Mouse (Mus musculus) adipocyte (in vitro differentiated cells): ENCODE measurements around the gene Ccdc88c.

Experiments used
- DNase-seq: peaks from one replicate; pipeline ENCODE4 v3.0.0-alpha.2; 2016; ENCODE audit warnings: low spot score

Gene Ccdc88c

DNA sequence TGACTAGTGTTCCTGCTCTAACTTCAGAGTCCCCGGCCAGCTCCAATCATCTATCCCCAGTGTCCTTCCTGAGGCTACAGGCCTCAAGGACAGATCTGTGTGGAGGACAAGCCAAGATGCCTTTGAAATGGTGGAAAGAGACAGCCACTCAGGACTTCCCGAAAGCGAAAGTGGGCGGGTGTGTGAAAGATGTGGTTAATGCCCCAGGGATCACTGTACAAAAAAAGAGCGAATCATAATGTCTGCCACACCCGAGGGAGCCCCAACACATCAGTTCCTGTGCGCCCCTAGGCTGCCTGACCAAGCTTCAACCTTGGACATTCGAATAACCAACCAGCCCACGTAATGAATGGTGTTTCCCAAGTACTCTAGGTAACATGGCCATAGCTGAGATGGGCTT, 100.6 kb downstream of the Ccdc88c start:
- no peak for DNase-seq

DNA sequence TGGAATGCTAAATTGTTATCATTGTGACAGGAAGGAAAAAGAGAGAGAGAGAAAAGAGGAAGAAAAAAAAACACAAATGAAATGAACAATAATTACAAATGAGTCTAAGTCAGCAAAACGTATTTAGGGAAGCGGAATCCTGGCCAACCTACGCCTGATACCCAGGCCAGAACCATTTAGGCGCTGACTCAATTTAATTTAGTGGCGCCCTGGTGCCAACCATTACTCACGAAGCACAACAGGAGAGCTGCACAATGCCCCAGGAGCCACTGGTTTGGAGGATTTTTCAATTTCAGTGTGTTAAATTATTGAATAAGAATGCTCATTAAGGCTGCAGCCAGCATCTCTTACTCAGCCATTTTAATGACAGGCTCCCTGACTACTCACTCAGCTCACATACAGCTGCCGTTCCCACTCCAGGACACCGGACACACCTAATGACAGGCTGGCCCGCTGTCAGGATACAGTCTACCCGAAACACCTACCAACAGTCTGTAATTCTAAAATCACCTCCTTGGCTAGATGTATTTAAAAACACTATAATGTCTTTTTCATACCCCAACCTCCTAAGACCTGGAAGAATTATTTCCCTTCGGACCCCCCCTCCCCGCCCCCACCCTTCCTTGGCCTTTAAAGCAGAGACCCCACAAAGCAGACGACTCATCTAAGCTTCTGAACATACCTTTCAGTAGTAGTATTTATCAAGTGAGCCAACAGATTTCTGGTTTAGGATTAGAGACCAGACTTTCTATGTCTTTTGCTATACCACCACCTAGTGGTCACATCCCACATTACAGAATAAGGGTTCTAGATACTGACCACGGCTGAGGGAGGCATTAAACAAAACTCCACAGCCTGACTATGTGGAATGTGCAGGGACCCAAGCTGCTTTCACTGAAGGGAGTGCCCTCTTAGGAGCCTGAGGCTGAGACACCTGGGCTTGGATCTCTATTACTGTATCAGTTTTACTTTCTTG, 102.9 kb downstream of the Ccdc88c start:
- peak; percentile 83 for DNase-seq

DNA sequence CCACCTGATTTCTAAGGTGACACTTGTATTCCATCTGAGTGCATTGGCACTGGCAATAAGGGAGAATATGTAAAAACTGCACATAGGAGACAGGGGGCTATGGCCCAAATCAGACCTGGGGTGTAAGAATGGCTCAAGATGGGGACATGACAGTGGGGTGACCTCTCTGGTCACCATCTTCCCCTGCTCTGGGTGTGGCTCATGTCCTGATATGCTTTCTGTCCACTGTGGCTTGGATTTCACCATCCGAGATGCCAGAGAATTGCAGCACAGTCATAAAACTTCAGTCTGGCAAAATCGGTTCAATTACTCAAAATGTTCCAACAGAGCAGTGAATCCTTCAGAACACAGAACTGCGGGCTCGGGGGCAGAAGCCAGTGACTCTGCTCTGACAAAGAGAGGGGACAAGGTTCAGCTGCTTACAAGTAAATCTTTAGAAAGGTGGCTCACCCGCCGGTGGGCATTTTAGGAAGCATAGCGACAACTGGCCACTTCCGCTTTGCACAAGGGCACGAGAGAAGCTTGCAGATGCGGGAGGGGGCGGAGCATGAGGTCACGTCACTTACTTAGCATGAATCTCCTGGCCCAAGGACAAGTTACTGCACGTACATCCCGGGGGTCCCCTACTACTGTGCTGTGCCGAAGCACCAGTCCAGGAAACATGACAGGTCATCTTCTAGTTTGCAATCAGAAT, 104.1 kb downstream of the Ccdc88c start:
- peak; percentile 7 for DNase-seq

DNA sequence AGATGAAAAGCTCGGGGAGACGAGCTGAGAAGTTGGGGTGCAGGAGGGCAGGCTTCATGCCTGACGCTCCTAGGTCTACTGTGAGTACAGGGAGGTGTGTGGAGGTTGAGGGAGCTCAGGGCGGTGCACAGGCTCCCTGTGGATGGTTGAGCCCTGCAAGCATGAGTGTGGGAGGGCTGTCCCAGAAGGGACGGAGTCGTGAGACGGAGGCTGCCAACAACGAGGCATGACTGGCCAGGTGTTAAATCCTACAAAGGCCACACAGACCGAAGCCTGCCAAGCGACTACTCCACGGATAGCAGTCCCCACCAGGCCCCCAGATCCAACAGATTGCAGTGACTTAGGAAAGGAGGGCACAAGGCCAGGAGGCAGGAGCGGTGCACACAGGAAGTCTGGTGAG, 118.1 kb downstream of the Ccdc88c start:
- no peak for DNase-seq

DNA sequence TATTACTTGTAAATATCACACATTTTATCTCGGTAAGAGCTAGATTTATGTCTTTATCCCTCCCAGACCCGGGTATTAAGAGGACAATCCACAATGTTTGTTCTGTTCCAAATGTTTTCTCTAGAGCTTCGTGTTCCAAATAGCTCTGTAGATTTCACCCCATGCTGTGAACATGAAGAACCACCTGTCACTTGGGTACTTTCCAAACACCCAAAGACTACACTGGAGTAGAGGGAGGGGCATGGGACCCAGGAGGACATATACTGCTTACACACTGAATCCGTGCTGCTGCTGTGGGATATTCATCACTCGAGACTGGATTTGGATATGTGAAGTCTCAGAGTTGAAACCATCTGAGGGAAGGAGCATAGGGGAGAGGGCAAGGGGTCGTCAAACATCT, 119.1 kb downstream of the Ccdc88c start:
- no peak for DNase-seq

DNA sequence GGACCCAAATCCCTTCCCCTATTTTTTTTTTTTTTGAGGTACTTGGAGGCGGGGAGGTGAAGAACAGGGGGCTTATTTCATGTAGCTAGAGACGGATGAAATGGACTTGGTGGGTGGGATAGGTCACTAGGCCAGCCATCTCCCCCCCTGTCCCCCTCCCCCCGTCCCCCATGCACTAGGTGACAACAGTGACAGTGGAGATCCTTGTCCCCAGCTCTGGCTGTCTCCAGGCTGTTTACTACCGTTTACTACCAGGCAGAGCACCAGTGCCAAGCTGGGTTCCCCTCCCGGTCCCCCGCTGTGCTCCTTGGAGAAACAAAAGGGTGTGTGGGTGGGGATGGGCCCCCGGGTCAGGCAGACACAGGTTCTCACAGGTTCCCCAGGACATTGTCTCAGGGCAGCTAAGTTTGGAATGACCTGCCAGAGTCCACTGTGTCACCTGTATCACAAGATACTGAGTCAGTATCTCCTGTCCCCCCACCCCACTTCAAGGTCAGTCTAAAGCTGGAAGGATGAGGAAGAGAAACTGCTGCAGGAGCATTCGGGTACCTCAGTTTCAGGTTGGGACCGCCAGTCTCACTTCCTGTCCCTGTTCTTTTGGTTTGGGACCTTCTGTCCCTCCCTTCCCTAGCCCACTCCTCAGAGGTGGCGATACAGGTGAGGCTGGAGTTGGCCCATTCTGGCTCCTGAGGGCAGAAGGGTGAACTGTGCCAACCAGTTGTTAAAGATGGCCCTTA, 120.4 kb downstream of the Ccdc88c start:
- DNase-seq, result no peak

DNA sequence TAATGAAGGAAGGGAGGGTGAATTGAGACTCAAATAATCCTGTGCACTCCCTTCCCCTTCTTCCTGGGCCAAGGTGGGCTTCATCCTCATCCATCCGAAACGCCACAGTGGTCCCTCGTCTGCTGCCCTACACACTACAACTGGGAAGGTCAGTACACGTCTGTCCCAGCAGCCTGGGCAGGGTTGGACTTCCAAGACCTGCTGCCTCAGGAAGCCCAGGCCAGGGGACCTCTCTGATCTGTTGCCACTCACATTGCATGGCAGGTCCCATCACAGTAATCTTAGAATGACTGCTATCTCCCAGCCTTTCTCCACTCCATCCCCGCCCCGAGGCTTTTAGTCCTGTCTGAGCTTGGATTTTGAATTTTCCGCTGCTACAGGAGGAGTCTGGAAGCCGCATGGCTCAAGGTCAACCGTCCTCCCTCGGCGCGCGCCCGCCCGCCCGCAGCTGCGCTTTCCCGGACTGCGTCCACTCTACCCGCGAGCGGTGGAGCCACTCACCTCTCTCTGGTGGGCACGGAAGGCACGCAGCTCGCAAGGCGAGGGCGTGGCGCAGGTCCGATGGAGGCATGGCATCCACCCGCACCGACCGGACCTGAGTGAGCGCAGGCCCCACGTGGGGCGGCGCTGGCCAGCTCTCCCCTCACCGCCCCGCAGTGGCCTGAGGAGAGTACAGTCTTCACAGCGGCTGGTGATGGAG, 121.1 kb downstream of the Ccdc88c start, which contains the start of gene Gpr68:
Gpr68 (minus strand) TSS at position 601 of the 700 bp plus-strand sequence.
- no peak for DNase-seq

DNA sequence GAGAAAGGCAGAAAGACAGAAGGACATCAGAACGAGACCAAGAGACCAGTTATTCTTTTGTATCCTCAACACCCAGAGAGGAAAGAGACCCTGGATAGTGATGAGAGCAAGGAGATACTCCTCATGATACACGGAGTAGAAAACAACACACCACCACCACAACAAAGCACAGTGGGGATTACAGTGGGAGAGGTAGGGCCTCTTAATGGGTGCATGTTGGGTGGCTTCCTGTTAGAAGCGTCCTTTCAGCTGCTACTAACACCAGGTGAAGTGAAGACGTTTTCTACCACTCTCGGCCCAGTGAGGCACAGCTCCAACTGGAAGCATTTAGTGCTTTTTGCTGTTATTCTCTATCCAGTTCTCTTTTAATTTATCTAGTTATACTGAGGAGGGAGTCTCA, 122.0 kb downstream of the Ccdc88c start:
- no peak for DNase-seq

DNA sequence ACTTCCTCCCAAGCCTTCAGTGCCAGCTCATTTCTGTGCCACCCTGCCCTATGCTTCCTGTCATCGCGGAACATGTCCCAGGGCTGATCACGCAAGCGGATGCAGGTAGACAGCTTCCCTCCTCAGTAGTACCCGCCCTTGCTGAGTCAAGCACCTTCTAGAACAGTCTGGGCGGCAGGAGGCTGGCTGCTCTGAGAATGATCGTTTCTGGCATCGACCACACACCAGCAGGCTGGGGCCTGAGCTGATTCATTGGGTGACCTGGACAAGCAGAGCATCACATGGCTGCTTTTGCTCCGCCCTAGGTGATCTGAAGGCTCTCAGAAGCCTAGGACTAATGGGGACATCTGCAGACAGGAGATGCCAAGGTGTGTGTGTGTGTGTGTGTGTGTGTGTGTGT, 125.1 kb downstream of the Ccdc88c start:
- DNase-seq, result no peak

DNA sequence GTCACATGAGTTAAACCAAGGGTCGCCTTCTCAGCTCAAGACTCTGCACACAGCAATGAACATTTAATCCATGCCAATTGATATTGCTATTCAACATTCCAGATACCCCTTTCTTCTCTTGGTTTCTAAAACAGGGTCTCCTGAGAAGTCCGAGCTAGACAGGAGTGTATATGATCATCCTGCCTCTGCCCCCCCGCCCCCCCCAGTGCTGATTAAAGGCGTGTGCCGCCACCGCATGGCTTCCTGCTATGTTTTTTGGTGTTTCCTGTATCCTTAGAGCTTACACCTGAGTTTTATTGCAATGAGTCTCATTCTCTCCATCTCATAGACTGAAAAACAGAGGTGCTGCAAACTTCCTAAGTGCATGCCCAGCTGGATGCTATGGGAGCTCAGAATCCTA, 127.5 kb downstream of the Ccdc88c start:
- DNase-seq, result no peak

DNA sequence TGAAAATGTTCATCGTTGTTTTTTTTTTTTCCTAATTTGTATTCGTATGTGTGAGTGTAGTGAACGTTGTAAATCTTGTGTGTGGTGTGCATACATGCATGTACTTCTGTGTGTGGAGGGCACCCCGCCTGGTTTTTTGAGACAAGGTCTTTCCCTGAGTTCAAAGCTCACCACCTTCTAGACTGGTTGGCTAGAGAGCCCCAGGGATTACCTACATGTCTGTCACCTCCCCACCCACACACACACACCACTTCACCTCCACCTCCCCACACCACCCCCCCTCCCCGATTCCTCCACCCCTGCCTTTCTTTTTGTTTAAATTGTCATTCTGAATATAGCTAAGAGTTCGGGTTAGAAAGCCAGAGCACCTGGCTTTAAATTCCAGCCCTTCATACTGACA, 128.0 kb downstream of the Ccdc88c start:
- DNase-seq, result no peak

DNA sequence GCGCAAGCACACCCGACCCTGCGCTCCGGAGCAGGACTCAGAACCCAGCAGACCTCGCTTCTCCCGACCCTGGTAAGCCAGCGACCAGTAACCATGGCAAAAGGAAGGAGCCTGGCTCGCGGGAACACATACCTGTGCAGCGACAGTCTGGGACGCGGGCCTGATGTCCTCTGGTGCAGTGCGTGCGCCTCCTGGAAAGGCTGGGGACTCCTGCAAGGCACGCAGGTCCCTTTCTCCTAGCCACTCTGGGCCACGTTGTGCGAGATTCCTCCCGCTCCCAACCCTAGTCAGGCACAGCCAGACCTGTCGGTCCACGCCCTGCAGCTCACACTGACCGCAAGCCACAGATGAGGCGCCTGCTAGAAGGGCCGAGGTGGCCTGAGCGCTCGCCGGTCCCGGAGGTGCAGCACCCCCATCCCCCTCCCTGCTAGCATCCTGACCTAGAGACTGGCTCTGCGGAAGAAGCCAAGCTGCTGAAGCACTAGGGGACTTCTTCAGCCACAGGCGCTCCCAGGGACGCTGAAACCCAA, 129.7 kb downstream of the Ccdc88c start:
- no peak for DNase-seq

DNA sequence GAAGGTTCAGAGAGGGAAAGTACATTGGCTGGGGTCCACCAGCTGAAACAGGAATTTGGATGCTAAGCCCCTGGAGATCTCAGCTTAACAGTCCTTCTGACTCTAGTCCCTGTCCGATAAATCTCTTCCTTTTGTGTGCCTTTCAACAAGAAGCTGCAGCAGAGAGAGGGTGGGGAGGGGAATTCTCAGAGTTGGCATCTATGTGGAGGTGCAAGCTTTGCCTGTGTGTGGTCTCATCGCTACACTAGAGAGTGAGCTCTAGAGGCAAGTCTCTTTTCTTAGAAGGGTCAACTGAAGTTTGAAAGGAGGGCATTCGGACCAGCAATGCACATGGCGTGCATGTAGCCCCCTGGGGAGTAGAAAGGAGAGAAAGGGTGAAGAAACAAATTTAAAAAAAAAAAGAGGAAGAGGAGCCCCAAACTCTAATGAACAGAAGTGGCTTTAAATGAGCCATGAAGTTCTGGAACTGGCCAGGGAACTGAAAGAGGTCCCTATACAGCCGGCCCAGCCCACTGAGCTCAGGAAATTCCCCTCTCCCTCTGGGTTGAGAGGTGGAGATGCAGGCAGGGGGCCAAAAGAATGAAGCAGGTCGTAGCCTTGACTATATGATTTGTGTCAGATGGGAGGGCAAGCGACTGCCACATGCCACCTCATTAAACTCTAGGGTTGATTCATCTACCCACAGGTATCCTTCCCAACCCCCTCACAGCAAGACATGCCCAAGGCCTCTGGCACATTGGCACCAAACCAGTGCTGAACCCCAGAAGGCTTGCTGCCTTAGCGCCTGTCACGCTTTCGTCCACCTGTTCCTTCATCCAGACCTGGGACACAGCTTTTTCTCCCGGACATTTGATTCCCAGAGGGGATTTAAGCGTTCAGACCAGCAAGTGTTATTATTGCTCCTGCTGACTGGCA, 130.9 kb downstream of the Ccdc88c start:
- no peak for DNase-seq

DNA sequence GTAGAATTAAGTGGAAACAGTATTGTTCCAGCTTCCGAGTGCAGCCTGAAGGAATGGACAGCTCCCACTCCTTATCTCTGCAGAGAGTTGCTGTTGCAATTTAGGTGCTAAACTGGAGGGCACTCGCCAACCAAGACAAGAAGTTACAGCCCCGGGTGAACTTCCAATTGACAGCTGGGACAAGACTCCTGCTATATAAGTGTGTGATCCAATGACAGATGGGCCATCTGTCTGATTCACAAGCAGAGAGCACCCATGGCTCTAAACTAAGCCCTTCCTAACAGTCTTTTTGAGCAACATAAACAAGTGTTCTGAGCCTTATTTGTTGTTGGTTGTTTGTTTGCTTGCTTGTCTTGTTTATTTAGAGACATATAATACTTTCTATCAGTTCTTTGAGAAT, 132.2 kb downstream of the Ccdc88c start:
- peak; percentile 4 for DNase-seq

DNA sequence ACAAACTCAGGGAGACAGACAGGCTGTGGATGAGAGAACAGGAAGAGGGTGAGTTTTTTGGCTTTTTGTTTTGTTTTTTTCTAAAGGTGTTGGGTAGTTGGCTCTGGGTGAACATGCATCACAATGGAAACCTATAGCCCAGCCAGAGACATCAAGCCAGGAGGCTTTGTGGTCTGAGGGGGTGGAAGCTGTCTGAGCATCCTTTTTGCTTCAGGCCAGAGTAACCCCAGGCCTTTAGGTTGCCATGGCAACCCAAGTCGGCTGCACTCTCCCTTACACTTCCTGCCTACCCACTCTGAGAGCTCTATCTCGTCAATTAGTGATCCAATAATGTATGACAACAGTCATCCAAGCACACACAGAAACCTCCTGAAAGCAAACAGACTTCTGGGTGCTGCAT, 133.4 kb downstream of the Ccdc88c start:
- DNase-seq, result no peak

DNA sequence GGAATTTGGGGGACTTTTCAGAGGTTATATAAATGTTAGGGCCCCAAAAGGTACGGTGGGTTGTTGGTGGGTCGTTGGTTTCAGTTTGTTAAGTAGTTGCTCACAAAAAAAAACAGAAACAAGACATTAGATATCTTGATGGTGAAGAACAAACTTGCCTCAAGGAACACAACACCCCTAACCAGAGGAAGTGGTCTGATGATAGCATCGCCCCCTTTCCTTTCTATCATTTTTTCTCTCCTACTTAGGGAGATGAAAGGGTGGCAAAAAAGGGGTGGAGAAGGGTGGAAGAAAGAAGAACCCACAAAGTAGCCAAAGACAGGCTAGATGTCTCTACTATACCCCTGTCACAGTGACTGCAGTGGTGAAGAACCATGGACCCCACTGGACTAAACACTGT, 138.3 kb downstream of the Ccdc88c start:
- DNase-seq, result no peak

DNA sequence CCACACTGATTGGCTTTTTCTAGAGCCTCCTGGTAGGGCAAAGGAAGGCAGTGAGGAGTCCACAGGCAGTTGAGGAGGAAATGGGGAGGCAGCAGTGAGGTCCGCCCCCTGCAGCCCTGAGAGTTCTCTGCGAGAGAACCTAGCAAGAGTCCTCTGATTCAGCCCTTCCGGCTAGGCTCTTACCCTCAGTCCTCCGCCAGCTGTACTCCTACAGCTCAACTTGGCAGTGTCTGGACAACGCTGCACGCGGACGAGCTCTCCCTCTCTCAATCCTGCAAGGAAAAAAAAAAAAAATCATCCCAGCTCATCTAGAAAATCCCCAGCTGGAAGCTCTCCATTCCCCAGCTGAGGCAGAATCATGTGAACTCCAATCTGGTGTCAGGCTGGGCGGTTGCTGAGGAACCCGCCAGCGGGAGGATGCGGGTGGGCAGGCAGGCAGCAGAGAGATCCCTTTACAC, 141.0 kb downstream of the Ccdc88c start:
- no peak for DNase-seq

DNA sequence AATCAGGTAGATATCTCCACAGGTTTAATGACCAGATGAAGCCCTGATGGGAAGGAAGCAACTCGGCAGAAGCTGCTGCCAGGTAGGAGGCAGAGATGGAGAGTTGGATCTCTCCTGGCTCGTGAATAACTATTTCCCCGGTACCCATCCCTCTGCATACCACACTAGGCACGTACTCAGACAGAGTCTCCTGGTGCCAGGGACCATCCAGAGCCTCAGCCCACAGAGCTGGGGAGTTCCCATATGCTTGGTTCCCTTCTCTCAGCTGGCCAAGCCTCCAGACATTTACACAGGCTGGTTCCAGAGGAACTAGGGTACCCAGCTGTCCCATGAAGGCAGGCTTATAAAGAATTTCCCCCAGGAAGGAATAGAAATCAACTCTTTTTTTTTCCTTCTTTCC, 142.0 kb downstream of the Ccdc88c start:
- no peak for DNase-seq

DNA sequence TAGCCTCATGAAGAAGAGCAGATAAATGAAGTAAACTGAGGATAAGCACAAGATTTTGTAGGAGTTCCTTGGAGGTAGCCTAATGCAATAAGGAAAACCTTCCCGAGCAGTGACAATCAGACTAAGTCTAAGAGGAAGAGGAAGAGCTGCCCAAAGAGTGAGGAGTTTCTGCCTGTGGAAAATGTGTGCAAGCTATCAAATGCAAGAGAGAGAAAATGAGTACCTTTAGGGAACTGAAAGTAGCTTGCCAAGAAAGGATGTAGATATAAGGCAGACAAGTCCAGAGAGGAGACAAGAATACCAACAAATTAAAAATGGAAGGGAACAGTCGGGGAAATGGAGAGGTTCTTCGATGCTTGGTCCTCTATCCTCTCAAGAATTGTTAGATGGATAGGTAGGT, 143.3 kb downstream of the Ccdc88c start:
- no peak for DNase-seq

DNA sequence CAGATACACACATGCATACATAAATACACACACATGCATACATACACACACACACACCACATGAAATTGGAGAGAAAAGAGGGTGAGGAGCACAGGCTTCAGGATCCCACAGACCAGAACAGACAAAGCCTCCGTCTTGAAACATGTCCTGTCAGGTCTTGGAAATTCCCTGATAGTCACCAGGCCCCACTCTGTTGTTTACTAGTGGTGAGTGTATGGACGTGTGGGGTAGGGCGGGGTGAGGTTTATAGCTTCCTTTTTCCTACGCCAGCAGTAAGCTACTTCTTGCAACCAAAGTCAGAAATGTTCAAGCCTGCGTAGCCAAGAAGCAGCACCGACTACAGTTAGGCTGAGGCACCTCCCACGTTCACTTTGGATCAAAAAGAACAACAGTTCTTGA, 145.7 kb downstream of the Ccdc88c start:
- no peak for DNase-seq

DNA sequence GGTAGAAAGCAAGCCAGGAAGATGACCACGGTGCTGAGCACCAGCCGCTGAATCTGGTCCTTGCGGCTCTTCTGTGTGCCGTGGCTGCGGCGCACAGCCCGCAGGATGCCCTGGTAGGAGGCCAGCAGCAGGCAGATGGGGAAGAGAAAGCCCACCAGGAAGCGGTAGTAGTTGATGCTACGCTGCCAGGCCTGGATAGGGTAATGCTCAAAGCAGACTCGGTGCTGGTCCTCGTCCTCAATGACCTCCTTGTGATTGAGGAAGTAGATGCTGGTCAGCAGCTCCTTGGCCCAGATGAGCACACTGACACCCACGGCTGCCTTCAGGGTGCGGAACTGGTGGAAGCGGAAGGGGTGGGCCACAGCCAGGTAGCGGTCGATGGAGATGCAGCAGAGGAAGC, 150.3 kb downstream of the Ccdc88c start:
- no peak for DNase-seq
